Mouse (Mus musculus): Measurements from ENCODE around the gene Mrpl2.

Gene Mrpl2

DNA sequence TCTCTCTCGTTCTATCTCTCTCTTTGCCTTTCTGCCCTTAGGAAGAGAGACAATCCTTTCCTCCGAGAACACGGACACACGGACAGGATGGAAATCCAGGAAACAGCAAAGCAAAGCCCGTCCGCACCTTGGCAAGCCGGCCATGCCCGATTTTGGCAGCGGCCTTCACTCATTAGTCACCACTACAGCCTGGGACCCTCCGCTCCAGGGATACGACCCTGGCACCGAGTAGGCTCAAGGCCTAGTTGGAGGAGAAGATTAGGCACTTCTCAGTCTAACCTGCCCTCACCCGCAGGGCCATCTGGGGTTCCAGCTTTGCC lies 17.6 kb upstream of the Mrpl2 start:
- no peak for DNase-seq

DNA sequence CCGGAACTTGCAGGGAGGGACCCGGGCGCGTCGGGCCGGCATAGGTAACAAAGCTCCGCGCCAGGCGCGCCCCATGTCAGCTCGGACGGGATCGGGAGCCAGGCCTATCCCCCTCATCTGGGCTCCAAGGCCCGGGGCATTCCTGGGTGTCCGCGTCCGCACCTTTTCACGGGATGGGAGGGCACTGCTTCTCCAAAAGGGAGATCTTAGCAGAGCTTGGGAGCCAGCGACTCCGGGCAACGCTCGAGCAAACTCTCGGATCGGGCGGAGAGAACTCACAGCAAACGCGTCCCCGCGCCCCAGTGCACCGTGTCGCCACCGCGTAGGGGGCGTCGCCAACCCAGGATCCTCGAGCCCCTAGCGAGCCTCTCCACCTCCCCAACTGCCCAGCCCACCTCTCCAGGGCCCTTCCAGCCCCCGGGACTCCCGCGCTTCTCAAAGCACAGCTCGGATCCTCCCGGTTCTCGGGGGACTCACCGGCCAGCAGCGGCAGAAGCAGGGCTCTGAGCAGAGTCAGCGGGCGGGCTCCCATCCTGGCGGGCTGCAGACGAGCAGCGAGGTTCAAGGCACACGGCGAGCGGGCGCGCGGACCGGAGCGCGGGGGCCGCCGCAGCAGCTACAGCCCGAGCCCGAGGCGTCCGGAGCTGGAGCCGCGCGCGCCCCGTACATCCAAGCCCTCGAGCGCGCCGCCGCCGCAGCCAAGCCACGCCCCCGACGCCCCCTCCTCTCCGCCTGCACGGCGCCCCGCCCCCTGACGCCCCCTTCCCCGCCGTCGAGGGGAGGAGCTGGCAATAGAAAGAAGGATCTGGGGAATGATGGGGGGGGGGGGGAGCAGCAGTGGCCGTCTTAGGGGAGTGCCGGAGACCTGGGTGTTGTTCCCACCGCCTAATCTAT lies 17.0 kb upstream of the Mrpl2 start, which contains the start of gene Ptk7:
Gene Ptk7 (minus strand): TSS at position 714 of the 894 bp plus-strand sequence.
- DNase-seq: no peak

DNA sequence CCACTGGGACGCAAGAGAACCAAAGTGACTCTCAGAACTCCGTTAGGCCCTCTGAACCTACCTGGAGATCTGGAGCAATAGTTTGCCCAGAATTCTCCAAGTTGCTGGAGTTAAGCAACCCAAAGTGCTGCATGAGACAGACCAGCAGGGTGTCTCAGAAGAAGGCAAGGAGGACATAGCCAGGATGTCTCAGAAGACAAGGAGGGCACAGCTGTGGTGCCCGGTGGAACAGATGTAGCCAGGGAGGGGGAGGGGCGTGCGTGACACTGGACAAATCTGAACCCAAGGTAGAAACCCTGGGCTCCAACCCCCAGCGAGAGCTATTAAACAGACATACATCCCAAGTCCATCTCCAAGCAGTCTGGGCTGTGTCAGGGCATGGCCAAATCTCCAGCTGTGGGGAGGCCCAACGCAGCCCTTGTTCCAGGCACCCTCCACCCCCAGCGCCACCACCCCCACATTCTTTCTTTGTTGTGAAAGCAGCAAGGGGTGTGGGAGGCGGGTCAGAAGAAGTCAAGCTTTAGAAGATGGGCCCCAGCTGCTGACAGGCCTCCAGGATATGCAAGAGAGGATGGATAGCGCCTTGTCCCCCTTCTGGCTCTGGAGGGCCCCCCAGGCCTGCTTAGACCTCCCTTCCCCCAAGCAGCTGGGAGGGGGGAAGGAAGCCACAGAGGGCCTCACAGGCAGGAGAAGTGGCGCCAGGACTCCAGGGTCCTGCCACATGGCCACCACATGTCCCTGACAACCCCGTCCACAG lies 16.2 kb upstream of the Mrpl2 start:
- DNase-seq: peak; percentile 33 to 59

DNA sequence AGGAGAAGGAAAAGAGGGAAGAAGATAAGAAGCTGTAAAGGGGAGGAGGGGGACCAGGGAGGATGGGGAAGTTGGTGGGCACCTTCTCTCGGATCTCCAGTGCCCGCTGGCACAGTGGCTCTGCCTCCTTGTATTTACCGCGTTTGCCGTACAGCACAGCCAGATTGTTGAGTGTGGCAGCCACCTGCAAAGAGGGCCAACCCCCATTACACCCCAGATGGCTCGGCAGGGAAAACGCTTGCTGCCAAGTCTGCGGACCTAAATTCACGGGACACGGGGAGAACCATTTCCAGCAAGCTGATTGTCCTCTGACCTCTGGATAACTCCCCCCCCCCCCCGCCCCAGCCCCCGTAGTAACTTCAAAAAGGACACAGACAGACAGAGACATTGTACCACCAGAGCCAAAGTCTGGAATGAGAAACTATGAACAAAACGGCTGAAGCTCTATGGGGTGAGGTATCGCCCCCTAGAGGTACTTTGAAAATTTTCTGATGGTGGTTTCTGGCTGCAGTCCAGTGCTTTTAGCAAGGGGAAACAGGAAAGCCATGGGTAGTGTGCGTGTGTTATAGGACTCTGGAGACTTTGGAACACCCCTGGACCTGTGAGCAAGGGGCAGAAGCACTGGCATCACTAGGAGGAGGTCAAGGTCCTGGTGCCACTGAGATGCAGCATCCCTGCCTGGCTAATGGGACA lies 9.1 kb upstream of the Mrpl2 start:
- peak; percentile 64 to 66 for DNase-seq

DNA sequence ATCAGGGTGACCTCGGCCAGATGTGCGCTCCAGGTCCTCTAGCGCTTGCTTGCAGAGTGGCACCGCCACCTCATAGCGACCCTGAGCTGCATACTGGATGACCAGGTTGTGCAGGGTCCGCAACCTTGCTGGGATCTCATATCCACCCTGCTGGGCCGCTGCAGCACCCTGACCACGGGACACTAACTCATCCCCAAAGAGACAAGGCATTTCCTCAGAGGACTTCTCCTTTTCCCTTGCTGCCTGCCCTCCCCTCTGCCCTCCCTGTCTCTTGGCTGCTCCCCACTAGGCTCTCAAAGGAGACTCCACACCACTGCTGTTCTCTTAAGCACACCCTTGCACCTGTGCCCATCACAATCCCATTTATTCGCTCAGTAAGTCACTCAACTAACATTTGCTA lies 6.1 kb upstream of the Mrpl2 start:
- no peak for DNase-seq

DNA sequence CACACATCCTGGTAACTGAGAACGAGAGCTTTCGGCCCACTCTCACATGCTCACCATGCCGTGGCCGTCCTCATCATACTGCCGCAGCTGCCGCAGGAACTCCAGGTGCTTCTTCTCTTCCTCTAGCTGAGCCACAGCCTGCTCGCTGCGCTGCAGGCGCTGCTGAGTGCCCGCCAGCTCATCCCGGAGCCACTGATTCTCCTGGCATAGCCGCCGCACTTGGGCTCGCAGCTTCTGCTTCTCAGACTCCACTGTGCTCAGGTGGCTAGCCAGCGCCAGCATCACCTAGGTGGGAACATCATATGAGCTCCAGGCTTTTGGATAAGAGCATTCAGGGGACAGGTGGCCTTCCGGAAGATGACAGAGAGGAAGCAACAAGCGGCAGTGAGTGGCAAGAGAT lies 4.0 kb upstream of the Mrpl2 start:
- no peak for DNase-seq

DNA sequence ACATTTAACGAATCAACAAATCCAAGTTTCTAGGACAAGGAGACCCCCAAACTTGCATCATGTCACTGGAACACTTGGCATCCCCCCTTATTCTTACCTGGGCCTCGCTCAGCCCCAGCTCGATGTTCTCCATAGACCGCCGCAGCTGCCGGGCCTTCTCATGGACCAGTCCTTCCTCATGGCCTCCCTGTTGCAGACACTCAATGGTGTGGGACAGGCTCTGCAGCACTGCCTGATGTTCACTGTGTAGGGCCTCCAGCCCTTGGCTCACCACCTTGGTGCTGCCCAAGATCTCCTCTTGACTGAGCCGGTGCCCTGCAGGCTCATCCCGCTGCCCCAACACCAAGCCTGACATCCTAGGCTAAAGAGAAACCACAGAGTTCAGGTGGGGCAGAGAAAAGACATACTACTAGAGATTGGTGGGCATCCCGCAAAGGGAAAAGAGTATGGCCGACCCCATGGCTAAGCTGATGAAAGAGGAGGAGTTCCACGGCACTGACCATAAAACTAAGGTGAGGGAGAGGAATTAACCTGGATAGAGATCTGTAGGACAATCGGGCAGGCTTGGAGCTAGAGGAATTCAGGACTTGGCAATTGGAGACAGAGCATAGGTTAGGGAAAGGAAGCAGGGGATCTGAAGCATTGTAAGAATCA lies 1.8 kb upstream of the Mrpl2 start:
- DNase-seq: no peak

DNA sequence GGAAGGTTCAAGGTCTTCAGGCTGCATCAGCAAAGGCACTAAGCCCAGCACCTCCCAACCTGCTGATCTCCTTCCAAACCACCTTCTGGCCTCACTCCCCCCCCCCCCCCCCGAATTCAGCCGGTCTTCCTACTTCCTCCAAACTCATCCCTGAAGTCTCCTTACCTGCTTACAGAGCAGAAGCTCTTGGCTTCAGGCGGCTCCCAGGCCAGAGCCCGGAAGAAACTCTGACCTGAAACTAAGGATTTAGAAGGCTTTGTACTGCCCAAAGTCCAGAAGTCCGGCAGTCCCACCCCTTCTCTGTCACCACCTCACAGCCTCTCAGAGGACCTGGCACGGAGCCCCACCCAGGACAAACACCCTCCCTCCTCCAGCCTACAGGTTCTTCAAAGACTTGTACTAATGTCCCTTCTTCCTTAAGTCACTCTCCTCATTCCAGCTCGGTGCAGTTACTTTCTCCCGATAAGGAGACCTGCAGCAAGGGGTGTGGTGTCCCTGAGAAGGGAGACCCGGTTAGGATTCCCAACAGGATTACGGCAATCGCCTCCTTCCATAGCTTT lies 1.0 kb upstream of the Mrpl2 start:
- DNase-seq: peak; percentile 93 to 94

DNA sequence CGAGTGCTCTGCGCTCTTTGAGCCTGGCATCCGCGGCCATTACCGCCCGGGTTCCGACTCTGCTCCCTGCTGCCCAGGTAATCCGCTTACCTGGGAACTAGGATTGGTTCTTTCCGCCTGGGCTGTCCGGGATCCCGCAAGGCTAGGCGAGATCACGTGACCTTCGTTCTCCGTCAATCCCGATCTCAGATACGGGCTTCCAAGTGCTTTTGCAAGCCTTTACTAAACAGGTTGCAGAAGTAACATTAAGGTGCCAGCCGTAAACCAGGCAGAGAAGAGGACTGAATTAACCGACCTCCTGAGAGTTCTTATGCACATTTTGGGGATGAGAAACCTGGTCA lies 263 bp downstream of the Mrpl2 start:
- DNase-seq: no peak

DNA sequence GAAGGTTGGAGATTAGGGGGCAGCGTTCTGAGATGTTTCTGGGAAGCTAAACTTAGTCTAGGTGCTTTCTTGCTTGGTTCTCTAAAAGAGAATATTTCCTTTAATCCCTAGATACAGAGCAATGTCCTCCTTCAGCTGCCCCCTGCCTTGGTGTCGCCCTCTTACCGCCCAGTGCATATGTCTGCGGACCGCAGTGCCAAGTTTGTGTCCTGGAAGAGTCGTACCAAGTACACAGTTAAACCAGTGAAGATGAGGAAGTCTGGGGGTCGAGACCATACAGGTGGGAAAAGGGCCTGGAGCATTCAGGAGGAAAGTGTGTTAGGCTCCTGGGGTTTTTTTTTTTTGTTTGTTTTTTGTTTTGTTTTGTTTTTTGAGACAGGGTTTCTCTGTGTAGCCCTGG lies 1.2 kb downstream of the Mrpl2 start:
- no peak for DNase-seq

DNA sequence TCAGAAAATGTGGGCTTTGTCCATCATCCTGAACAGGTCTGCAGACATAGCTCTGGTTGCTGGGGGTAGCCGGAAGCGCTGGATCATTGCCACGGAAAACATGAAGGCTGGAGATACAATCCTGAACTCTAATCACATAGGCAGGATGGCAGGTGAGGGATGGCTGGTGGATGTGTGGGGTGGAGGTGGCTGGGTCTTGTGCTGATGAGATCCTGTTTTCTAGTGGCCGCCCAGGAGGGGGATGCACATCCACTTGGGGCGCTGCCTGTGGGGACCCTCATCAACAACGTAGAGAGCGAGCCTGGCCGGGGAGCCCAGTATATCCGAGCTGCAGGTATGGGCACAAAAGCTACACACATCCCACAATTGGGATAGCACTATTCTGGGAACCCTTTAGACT lies 2.4 kb downstream of the Mrpl2 start:
- DNase-seq: no peak

DNA sequence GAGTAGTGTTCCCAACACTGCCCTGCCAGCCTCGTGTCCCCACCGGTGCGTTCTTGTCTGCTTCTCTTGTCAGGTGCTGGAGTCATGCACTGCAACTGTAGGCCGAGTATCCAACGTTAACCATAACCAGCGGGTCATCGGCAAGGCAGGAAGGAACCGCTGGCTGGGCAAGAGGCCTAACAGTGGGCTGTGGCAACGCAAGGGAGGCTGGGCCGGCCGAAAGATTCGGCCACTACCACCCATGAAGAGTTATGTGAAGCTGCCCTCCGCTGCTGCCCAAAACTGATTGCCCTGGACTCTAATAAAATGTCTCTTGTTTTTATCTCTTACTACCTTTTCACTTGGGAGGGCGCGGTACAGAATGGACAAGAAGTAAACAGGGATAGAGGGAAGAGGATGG lies 3.8 kb downstream of the Mrpl2 start:
- DNase-seq: no peak

DNA sequence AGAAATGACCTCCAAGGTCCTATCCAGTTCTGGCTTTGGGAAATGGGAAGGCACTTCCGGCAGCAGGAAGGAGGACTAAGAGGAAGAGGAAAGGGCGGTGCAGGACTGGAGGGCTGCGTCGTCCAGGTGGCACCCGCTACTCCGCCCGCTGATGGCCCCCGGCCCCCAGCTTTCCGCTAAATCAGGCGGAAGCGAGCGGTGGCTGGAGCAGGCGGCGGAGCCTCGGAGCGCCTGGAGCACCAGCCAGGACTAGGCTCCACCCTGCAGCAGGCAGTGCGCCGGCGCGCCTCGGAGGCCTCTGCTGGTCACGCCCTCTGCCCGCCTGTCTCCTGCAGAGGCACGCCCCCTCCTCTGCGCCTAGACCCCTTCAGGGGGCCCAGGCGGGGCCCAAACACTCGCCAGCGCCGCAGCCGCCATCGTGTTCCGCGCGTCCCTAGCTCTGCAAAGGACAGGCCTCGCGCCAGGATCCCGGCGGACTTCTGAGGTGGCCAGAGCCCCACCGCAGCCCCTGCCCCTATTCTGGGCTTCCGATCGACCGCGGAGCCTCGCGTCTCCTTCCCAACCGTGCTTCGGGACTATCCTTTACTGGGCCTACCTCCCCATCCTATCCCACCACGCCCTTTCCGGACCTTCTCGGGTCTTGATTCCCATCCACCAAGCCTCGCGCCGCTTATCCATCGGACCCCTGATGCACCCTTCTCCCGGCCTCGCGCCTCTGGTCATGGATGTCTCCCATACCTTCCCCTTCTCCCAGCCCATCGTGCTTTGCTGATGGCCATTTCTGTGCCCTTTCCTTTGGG lies 4.4 kb downstream of the Mrpl2 start, which contains the start of gene Cul7:
Gene Cul7 (plus strand): TSS at position 106 of the 800 bp plus-strand sequence.
- peak; percentile 90 to 93 for DNase-seq

DNA sequence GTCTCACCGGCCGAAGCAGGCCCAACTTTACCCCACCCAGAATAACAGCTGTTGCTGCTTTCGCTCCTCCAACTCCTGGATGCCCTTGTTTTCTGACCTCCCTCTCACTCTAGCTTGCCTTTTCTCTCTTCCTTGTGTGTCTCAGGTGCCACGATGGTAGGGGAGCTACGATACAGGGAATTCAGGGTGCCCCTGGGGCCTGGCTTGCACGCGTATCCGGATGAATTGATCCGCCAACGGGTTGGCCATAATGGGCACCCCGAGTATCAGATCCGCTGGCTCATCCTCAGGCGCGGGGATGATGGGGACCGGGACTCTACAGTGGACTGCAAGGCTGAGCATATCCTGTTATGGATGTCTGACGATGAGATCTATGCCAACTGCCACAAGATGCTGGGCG lies 5.3 kb downstream of the Mrpl2 start:
- no peak for DNase-seq

DNA sequence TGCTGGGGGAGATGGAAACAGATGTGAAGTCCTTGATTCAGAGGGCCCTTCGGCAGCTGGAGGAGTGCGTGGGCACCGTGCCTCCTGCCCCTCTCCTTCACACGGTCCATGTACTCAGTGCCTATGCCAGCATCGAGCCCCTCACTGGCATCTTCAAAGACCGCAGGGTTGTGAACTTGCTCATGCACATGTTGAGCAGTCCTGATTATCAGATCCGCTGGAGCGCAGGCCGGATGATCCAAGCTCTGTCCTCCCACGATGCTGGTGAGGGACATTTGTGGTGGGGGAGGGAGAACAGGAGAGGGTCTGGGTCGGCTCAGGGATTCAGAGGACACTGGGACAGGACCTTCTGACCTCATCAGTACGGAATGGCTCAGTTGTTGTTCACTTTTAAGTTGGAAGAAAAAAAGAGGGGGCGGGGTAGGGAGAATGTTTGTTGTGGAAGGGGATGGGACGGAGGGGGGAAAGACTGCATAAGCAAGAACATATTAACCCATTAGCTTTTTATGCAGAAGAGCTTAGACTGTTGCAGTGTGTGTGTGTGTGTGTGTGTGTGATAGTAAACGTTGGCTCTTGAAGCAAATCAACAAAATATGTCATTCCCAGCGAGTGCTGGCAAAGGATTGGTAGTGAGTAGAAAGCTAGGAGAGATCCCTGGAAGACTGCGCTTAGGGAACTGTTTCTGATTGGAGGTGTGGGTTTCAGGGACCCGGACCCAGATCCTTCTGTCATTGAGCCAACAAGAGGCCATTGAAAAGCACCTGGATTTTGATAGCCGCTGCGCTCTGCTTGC lies 5.9 kb downstream of the Mrpl2 start:
- DNase-seq: no peak

DNA sequence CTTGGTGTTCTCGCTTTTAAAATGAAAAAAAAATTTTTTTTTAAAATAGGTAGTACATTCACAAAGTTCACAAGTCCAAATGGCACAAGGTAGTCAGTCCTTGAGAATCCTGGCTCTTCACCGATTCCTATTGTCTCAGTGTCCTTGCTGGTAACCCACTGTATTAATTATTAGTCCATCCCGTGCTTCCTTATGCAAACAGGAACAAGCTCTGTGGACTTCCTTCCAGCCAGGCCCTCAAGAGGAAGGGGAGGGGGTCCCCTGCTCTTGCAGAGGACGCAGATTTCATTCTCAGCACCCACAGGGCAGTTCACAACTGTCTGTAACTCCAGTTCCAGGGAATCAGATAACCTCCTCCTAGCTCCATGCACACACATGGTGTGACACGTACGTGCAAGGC lies 10.0 kb downstream of the Mrpl2 start:
- no peak for DNase-seq

DNA sequence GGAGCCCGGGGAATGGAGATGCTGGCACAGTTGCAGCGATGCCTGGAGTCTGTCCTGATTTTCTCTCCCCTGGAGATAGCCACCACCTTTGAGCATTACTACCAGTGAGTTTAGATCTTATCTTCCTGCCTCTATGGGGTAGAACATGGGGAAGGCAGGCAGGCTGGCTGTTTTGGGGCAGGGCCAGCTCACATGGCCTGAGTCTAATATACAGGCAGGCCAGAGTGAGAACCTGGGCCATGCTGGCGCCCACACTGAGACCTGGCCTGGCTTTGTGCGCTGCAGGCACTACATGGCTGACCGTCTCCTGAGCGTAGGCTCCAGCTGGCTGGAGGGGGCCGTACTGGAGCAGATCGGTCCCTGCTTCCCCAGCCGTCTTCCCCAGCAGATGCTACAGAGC lies 15.3 kb downstream of the Mrpl2 start:
- no peak for DNase-seq

DNA sequence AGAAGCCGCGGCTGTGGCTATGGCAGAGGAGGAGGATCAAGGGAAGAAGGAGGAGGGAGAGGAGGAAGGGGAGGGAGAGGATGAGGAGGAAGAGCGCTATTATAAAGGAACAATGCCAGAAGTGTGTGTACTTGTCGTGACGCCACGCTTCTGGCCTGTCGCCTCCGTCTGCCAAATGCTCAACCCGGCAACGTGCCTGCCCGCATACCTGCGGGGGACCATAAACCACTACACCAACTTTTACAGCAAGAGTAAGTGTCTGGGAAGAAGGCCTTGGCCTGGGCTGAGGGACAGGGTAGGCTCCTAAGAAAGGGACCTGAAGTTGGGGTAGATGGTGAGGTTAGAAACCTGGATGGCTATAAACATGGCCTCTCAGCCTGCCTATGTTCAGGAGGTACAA lies 16.0 kb downstream of the Mrpl2 start:
- DNase-seq: no peak

DNA sequence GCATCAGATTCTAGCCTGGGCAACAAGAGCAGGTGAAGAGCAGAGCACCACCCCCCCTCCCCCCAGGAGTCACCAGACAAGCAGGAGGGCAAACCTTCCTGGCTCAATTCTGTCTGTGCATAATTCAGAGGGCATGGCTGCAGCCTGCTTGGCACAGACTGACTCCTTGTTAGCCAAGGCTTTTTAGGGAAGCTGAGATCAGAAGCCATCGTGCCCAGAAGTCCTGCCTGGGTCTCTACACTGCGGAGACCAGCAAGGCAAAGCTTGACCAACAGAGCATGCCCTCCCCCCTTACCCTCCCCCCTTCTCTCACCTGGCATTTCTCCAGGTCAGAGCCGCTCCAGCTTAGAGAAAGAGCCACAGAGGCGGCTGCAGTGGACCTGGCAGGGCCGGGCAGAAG lies 16.7 kb downstream of the Mrpl2 start:
- DNase-seq: no peak

DNA sequence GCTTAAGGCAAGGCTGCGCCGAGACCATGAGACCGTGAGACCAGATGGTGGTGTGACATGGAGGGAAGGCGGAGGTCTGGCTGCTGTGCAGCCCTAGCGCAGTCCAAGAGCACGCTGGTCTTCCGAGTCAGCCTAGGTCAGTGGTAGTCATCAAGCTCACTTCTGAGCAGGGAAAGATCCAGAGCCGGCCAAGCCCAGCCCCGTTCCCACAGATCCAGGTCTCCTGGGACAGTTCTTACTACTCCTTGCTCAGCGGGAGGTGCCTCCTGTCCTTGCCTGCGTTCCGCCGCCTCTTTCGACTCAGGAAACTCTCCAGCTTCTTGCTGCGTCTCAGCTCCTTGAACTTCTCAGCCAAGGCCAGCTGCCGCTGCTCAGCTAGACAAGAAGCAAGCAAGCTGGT lies 21.7 kb downstream of the Mrpl2 start:
- DNase-seq: no peak

DNA sequence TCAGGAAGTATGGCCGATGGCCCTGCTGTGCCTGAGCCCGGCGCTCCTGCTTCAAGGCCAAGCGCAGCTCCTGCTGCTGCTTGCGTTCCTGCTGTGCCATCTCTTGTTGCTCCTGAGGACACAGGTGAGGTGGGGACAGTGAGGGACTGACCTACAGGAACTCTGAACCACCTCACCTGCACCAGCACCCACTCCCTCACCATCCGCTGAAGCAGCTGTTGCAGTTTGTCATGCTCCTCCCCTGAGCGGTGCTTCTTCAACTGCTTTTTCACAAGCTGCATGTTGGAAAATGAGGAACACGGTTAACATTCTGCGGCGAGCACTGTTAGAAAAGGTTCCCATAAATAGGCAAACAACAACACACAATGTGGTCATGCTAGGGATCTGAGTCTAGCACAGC lies 23.9 kb downstream of the Mrpl2 start:
- DNase-seq: no peak
